Mouse (Mus musculus): ENCODE measurements around the gene Krt26. TPM values are rescaled to one million over a fixed set of nuclear protein-coding genes. Genes with fewer than 3 reads are reported as not detected.
A peak's percentile ranks its signal among the peaks of the same experiment; 100 is the strongest.

The Krt26 gene
- polyA plus RNA-seq, 1 experiment, result not detected

DNA sequence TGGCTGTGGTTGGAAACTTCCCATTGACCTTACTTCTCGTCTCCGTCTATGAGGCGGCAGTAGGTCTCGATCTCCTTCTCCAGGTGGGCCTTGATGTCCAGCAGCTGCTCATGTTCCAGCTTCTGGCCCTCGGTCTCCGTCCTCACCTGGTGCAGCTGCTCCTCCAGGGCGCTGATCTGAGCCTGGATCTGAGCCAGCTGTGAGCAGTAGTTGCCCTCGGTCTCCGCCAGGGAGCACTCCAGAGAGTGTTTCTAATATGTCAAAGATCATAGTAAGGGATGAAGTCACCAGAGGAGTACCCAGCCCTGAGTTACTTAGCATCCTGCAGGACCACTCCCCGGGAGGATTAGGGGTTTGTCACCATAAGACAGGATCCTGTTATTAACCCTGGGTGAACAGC, 29.0 kb upstream of the Krt26 start:
- Histone ChIP-seq H3K9ac (ENCODE audit: low read depth, poor library complexity, severe bottlenecking) (no peak overlapping the region), H3K4me3 (ENCODE audit: low read depth, low read length) (no peak overlapping the region), H3K4me1 (ENCODE audit: control insufficient read depth, insufficient read depth, low read length) (no peaks in the 10 kb centered on the region), H3K27me3 (ENCODE audit: control insufficient read depth, insufficient read depth, low read length, poor library complexity, severe bottlenecking) (no peaks in the 10 kb centered on the region), H3K27ac (ENCODE audit: insufficient read depth, low read length) (no peak overlapping the region), H3K9me3 (replicated peaks; ENCODE audit: control insufficient read depth, insufficient read depth, low read length, poor library complexity, severe bottlenecking) (no peaks in the 10 kb centered on the region), H3K36me3 (ENCODE audit: control insufficient read depth, insufficient read depth, low read length, poor library complexity, severe bottlenecking) (no peaks in the 10 kb centered on the region)
- TF ChIP-seq CTCF (IDR thresholded peaks at IDR 0.05; ENCODE audit: low read depth, low read length) (peak; percentile 24), EP300 (IDR thresholded peaks at IDR 0.05; ENCODE audit: insufficient read depth, low read depth, low read length) (no peak)

DNA sequence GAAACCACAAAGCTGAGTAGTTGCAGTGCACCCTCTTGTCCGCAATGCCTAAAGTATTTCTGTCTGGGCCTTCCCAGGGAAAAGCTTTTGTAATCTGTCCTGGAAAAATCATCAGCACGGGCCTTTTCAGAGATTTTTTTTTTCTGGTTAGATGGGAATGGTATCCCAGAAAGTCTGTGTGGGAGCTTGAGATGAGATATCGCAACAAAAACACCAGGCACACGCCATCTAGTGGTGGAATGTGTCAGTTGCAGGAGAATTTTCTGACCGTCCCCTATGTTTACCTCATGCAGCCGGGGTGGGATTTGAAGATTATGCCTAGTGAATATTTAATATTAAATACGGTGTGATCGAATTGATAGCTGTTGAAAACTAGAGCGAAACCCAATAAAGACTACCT, 26.6 kb upstream of the Krt26 start:
- Histone ChIP-seq H3K9ac (ENCODE audit: low read depth, poor library complexity, severe bottlenecking) (no peak overlapping the region), H3K4me1 (ENCODE audit: control insufficient read depth, insufficient read depth, low read length) (no peaks in the 10 kb centered on the region), H3K36me3 (ENCODE audit: control insufficient read depth, insufficient read depth, low read length, poor library complexity, severe bottlenecking) (no peaks in the 10 kb centered on the region), H3K4me3 (ENCODE audit: low read depth, low read length) (no peak overlapping the region), H3K27me3 (ENCODE audit: control insufficient read depth, insufficient read depth, low read length, poor library complexity, severe bottlenecking) (no peaks in the 10 kb centered on the region), H3K27ac (ENCODE audit: insufficient read depth, low read length) (no peak overlapping the region), H3K9me3 (replicated peaks; ENCODE audit: control insufficient read depth, insufficient read depth, low read length, poor library complexity, severe bottlenecking) (no peaks in the 10 kb centered on the region)
- TF ChIP-seq CTCF (IDR thresholded peaks at IDR 0.05; ENCODE audit: low read depth, low read length) (peak; percentile 36), EP300 (IDR thresholded peaks at IDR 0.05; ENCODE audit: insufficient read depth, low read depth, low read length) (no peak)

DNA sequence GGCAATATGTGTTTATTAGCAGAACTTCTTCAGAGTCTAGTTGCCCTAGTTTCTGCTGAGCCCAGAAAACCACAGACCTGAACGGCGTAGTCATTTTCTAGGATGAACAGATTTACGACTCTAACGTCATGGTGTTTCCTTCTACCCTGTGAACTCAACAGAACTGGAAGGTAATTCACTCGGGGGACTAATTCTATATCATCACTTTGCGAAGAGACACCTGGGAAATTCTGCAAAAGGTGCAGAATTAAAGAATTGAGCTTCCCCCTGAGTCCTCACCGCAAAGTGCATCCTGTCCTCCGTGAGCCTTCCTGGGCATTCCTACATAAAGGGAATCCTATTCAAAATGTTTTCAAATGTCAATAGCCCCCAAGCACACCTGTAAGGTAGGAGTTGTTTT, 23.7 kb upstream of the Krt26 start:
- H3K9ac ChIP-seq (ENCODE audit: low read depth, poor library complexity, severe bottlenecking), result no peak overlapping the region
- no peaks in the 10 kb centered on the region for H3K27me3 ChIP-seq (ENCODE audit: control insufficient read depth, insufficient read depth, low read length, poor library complexity, severe bottlenecking)
- no peak overlapping the region for H3K4me3 ChIP-seq (ENCODE audit: low read depth, low read length)
- H3K9me3 ChIP-seq (replicated peaks; ENCODE audit: control insufficient read depth, insufficient read depth, low read length, poor library complexity, severe bottlenecking), result no peaks in the 10 kb centered on the region
- H3K27ac ChIP-seq (ENCODE audit: insufficient read depth, low read length), result no peak overlapping the region
- TF ChIP-seq CTCF (IDR thresholded peaks at IDR 0.05; ENCODE audit: low read depth, low read length) (no peak), EP300 (IDR thresholded peaks at IDR 0.05; ENCODE audit: insufficient read depth, low read depth, low read length) (no peak), POLR2A (IDR thresholded peaks at IDR 0.05; ENCODE audit: insufficient read depth, low read length) (no peak)
- H3K36me3 ChIP-seq (ENCODE audit: control insufficient read depth, insufficient read depth, low read length, poor library complexity, severe bottlenecking), result no peaks in the 10 kb centered on the region
- no peaks in the 10 kb centered on the region for H3K4me1 ChIP-seq (ENCODE audit: control insufficient read depth, insufficient read depth, low read length)

DNA sequence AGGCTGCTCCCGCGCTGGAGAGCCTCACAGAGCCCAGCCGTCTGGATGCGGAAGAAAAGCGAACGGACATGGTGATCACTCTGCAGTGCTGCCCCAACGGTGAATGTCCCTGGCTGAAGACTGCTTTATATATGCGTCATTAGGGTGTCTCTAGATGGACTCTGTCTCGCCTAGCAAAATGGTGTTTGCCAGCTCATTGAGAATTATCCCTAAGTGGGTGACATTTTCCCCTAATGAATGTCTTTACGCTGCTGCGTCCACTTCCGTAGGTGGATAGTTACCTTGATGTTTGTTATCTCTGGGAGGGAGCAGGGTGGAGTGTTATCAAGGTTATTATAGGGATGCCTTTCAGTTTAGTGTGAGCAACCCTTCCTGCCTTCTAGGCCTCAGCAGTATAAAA, 13.2 kb upstream of the Krt26 start, which contains the start of gene Krt27:
Gene Krt27, minus strand, starts transcription at position 101 of the 400 bp plus-strand sequence.
- Histone ChIP-seq H3K4me3 (ENCODE audit: low read depth, low read length) (no peak within 1 kb of the TSS), H3K27ac (ENCODE audit: insufficient read depth, low read length) (no peak within 1 kb of the TSS), H3K9ac (ENCODE audit: low read depth, poor library complexity, severe bottlenecking) (no peak within 1 kb of the TSS), H3K4me1 (ENCODE audit: control insufficient read depth, insufficient read depth, low read length) (no peaks in the 10 kb centered on the region), H3K9me3 (replicated peaks; ENCODE audit: control insufficient read depth, insufficient read depth, low read length, poor library complexity, severe bottlenecking) (no peaks in the 10 kb centered on the region), H3K27me3 (ENCODE audit: control insufficient read depth, insufficient read depth, low read length, poor library complexity, severe bottlenecking) (no peaks in the 10 kb centered on the region), H3K36me3 (ENCODE audit: control insufficient read depth, insufficient read depth, low read length, poor library complexity, severe bottlenecking) (no peaks in the 10 kb centered on the region)
- TF ChIP-seq CTCF (IDR thresholded peaks at IDR 0.05; ENCODE audit: low read depth, low read length) (no peak), EP300 (IDR thresholded peaks at IDR 0.05; ENCODE audit: insufficient read depth, low read depth, low read length) (no peak), POLR2A (IDR thresholded peaks at IDR 0.05; ENCODE audit: insufficient read depth, low read length) (no peak)

DNA sequence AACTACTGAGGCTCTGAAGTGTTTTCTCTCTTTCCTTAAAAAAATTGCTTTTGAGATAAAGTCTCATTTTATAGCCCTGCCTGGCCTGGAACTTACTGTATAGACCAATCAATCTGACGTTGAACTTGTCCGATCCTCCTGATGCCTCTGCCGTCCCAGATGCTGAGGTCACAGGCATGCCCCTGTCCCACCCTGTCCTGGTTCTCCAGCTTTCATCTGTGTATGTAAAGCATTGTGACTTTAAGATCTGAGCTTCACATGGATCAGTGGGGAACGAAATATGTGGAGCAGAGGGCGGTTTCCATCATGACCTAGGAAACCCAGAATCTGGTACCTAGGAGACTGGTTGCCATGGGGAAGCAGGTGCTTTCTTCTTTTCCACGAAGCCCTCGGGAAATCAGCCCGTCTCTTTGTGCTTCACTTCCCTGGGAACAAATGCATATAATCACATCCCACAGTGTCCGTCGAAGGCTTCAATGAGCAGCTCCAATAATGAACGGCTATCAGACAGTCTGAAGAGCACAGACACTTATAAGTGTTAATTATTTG, 1.6 kb upstream of the Krt26 start:
- no peak overlapping the region for H3K9ac ChIP-seq (ENCODE audit: low read depth, poor library complexity, severe bottlenecking)

DNA sequence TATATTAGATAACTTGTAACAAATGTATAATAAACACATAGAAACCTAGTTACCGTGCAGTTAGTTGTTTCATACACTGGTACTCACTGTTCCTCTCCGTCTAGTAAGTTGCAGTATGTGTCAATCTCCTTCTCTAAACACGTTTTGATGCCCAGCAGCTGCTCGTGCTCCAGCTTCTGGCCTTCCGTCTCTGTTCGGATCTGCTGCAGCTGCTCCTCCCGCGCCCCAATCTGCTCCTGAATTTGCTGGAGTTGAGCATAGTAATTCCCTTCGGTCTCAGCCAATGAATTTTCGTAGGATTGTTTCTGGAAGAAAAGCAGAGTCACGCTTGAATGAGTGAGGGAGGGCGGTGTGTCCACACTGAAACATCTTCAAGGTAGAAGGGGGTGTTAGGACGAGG, 4.3 kb downstream of the Krt26 start:
- Histone ChIP-seq H3K9ac (ENCODE audit: low read depth, poor library complexity, severe bottlenecking) (no peak overlapping the region), H3K27ac (ENCODE audit: insufficient read depth, low read length) (no peak overlapping the region), H3K27me3 (ENCODE audit: control insufficient read depth, insufficient read depth, low read length, poor library complexity, severe bottlenecking) (no peaks in the 10 kb centered on the region), H3K36me3 (ENCODE audit: control insufficient read depth, insufficient read depth, low read length, poor library complexity, severe bottlenecking) (no peaks in the 10 kb centered on the region), H3K4me1 (ENCODE audit: control insufficient read depth, insufficient read depth, low read length) (no peaks in the 10 kb centered on the region), H3K9me3 (replicated peaks; ENCODE audit: control insufficient read depth, insufficient read depth, low read length, poor library complexity, severe bottlenecking) (no peaks in the 10 kb centered on the region), H3K4me3 (ENCODE audit: low read depth, low read length) (no peak overlapping the region)
- no peak for TF ChIP-seq EP300 (IDR thresholded peaks at IDR 0.05; ENCODE audit: insufficient read depth, low read depth, low read length)
- TF ChIP-seq CTCF (IDR thresholded peaks at IDR 0.05; ENCODE audit: low read depth, low read length), result no peak
- no peak for TF ChIP-seq POLR2A (IDR thresholded peaks at IDR 0.05; ENCODE audit: insufficient read depth, low read length)

More for the DNA sequence above, 1.6 kb upstream of the Krt26 start:
- Histone ChIP-seq H3K4me1 (ENCODE audit: control insufficient read depth, insufficient read depth, low read length) (no peaks in the 10 kb centered on the region), H3K9me3 (replicated peaks; ENCODE audit: control insufficient read depth, insufficient read depth, low read length, poor library complexity, severe bottlenecking) (no peaks in the 10 kb centered on the region), H3K4me3 (ENCODE audit: low read depth, low read length) (no peak overlapping the region), H3K27ac (ENCODE audit: insufficient read depth, low read length) (no peak overlapping the region), H3K27me3 (ENCODE audit: control insufficient read depth, insufficient read depth, low read length, poor library complexity, severe bottlenecking) (no peaks in the 10 kb centered on the region), H3K36me3 (ENCODE audit: control insufficient read depth, insufficient read depth, low read length, poor library complexity, severe bottlenecking) (no peaks in the 10 kb centered on the region)
- TF ChIP-seq EP300 (IDR thresholded peaks at IDR 0.05; ENCODE audit: insufficient read depth, low read depth, low read length) (no peak), POLR2A (IDR thresholded peaks at IDR 0.05; ENCODE audit: insufficient read depth, low read length) (no peak), CTCF (IDR thresholded peaks at IDR 0.05; ENCODE audit: low read depth, low read length) (no peak)

Data from ES-Bruce4 (cell line).